Mouse (Mus musculus) kidney, postnatal 36 days (tissue): ENCODE measurements around the gene Xylb.
"Not testable (repeated sequence)": the region's sequence is repeated elsewhere in the genome, so short reads cannot be mapped to it uniquely, and the experiment has no call there.

Experiments
- DNase-seq, 2 experiments: peaks; one replicate each; pipeline ENCODE4 v3.0.0; 2021 to 2022; ENCODE audit warnings: mixed read lengths in 2 of 2

Xylb gene

GRCm38 (mm10) chr9:119340909-119341816, 16.0 kb upstream of the Xylb start, which contains the start of gene Myd88:
Gene Myd88 (minus strand): TSS chr9:119341411.
- peak; percentile 97 to 99 for DNase-seq

- DNase-seq: peak; percentile 49 to 55
These were observed 14.5 kb upstream of the Xylb start for GRCm38 (mm10) chr9:119342728-119343127.

- DNase-seq: no peak
These were observed 10.8 kb upstream of the Xylb start for GRCm38 (mm10) chr9:119346376-119346775.

- peak; percentile 52 to 64 for DNase-seq
These were observed 6.7 kb upstream of the Xylb start for GRCm38 (mm10) chr9:119350531-119350930.

- peak; percentile 74 to 78 for DNase-seq
These were observed 6.1 kb upstream of the Xylb start for GRCm38 (mm10) chr9:119350947-119351705.

GRCm38 (mm10) chr9:119352060-119352459, 5.1 kb upstream of the Xylb start:
- peak; percentile 85 to 96 for DNase-seq

- DNase-seq: peak; percentile 55 to 88
These were observed 3.3 kb upstream of the Xylb start for GRCm38 (mm10) chr9:119353926-119354325.

- DNase-seq: no peak
These were observed 1.2 kb upstream of the Xylb start for GRCm38 (mm10) chr9:119355943-119356342.

- peak; percentile 84 to 87 for DNase-seq
These were observed 863 bp downstream of the Xylb start for GRCm38 (mm10) chr9:119358058-119358429.

GRCm38 (mm10) chr9:119361416-119361815, 4.2 kb downstream of the Xylb start:
- DNase-seq: no peak

GRCm38 (mm10) chr9:119363229-119363628, 6.0 kb downstream of the Xylb start:
- DNase-seq: no peak

- peak in 1 of 2 experiments; percentile 44 for DNase-seq
These were observed 8.1 kb downstream of the Xylb start, which contains the start of gene Slc22a14 for GRCm38 (mm10) chr9:119365284-119365683. Gene Slc22a14 (minus strand): TSS chr9:119365553.

GRCm38 (mm10) chr9:119368367-119368766, 11.2 kb downstream of the Xylb start:
- peak; percentile 55 to 58 for DNase-seq

- not testable (repeated sequence) for DNase-seq
These were observed 13.6 kb downstream of the Xylb start for GRCm38 (mm10) chr9:119370770-119371169.

- no peak for DNase-seq
These were observed 14.1 kb downstream of the Xylb start for GRCm38 (mm10) chr9:119371251-119371650.

- no peak for DNase-seq
These were observed 17.8 kb downstream of the Xylb start for GRCm38 (mm10) chr9:119375008-119375407.

GRCm38 (mm10) chr9:119375556-119375955, 18.4 kb downstream of the Xylb start:
- DNase-seq: no peak

- DNase-seq: no peak
These were observed 21.1 kb downstream of the Xylb start for GRCm38 (mm10) chr9:119378231-119378630.

GRCm38 (mm10) chr9:119382603-119383002, 25.4 kb downstream of the Xylb start:
- DNase-seq: no peak

- peak in 1 of 2 experiments; percentile 62 for DNase-seq
These were observed 31.8 kb downstream of the Xylb start for GRCm38 (mm10) chr9:119388956-119389355.

- DNase-seq: no peak
These were observed 33.0 kb downstream of the Xylb start for GRCm38 (mm10) chr9:119390214-119390613.

- DNase-seq: no peak
These were observed 37.6 kb downstream of the Xylb start for GRCm38 (mm10) chr9:119394808-119395207.

- no peak for DNase-seq
These were observed 44.2 kb downstream of the Xylb start for GRCm38 (mm10) chr9:119401351-119401750.
